Mouse (Mus musculus) heart, adult 2 months (tissue): ENCODE data around the gene Nubp1. TPM values are rescaled to one million over a fixed set of nuclear protein-coding genes. Genes with fewer than 3 reads are reported as not detected.

Experiments
- DNase-seq, 2 experiments: peaks; one replicate each; pipeline ENCODE4 v3.0.0; 2021
- H3K27ac ChIP-seq: fragments of 200-600 bp; 2 replicates; pipeline ENCODE4 v1.8.1; 2022
- H3K27me3 ChIP-seq: fragments of 200-500 bp; 2 replicates; pipeline ENCODE4 v1.6.1; 2012; ENCODE audit warnings: mild to moderate bottlenecking, low read length, inconsistent platforms, mixed read lengths; ENCODE audit not compliant: control insufficient read depth, insufficient read depth
- H3K36me3 ChIP-seq: fragments of 200-500 bp; 2 replicates; pipeline ENCODE4 v1.6.1; 2012; ENCODE audit warnings: low read length, inconsistent platforms; ENCODE audit not compliant: control insufficient read depth, insufficient read depth
- H3K4me1 ChIP-seq: fragments of 200-500 bp; 2 replicates; pipeline ENCODE4 v1.6.1; 2011; ENCODE audit warnings: low read length; ENCODE audit not compliant: control insufficient read depth, insufficient read depth
- H3K4me3 ChIP-seq: fragments of 200-600 bp; 2 replicates; pipeline ENCODE4 v1.8.1; 2022
- H3K79me2 ChIP-seq: fragments of 200-500 bp; replicated peaks from 2 replicates; pipeline ENCODE4 v1.6.1; 2012; ENCODE audit warnings: mild to moderate bottlenecking, inconsistent platforms, low read length, moderate library complexity, mixed read lengths; ENCODE audit not compliant: control insufficient read depth, insufficient read depth
- H3K9ac ChIP-seq: fragments of 200-500 bp; 2 replicates; pipeline ENCODE4 v1.6.1; 2012; ENCODE audit warnings: low read depth, mild to moderate bottlenecking, control low read depth, inconsistent platforms, low read length, mixed read lengths
- CTCF ChIP-seq: fragments of 200-600 bp; IDR thresholded peaks from 2 replicates; pipeline ENCODE4 v1.8.1; 2022; ENCODE audit warnings: antibody characterized with exemption, mild to moderate bottlenecking, moderate library complexity
- EP300 ChIP-seq: fragments of 200-500 bp; IDR thresholded peaks from 2 replicates; pipeline ENCODE4 v1.6.1; 2011; ENCODE audit warnings: low read depth, low read length, control low read depth; ENCODE audit not compliant: insufficient read depth
- POLR2A ChIP-seq: fragments of 200-500 bp; IDR thresholded peaks from 2 replicates; pipeline ENCODE4 v1.6.1; 2011; ENCODE audit warnings: mild to moderate bottlenecking, low read depth, low read length, control low read depth; ENCODE audit not compliant: insufficient read depth
- WGBS: fragments of 180-500 bp; shearing (Covaris S2); methylation state at CpG from one replicate; pipeline ENCODE4 v1.1.7; 2018; 5-methylcytosine and 5-hydroxymethylcytosine counted together
- intact Hi-C: fragments of 180-260 bp; cut with DNase I; formaldehyde crosslinking; loops from one replicate; pipeline ENCODE4 v1.15.1; 2025
- polyA plus RNA-seq: library from polyadenylated mRNA; depleted of rRNA; stranded (reverse); fragments of >200 nt; gene quantifications from 2 replicates; pipeline ENCODE4 v1.2.3, GENCODE M21; 2012
- total RNA-seq, 2 experiments: library from RNA; stranded (reverse); gene quantifications; 2 replicates each; pipeline ENCODE4 v1.2.3; 2021

Gene Nubp1
- total and polyA plus RNA-seq, 3 experiments = 7.4 to 11.5 (median 7.9) TPM

GRCm38 (mm10) chr16:10369996-10370395, 41.8 kb upstream of the Nubp1 start:
- DNase-seq = no peak
- Histone ChIP-seq H3K4me1 (no peaks in the 10 kb centered on the region), H3K79me2 (no peaks in the 10 kb centered on the region), H3K9ac (no peak overlapping the region), H3K27me3 (no peaks in the 10 kb centered on the region), H3K36me3 (no peaks in the 10 kb centered on the region), H3K27ac (no peak overlapping the region), H3K4me3 (no peak overlapping the region)
- 93% methylated on average over 1 of the region's 1 CpGs for WGBS
- intact Hi-C loops = no loop called here
- TF ChIP-seq CTCF (no peak), EP300 (no peak), POLR2A (no peak)

- WGBS = 79% methylated on average over 4 of the region's 4 CpGs
- H3K4me1 ChIP-seq = no peaks in the 10 kb centered on the region
- no peak overlapping the region for H3K27ac ChIP-seq
- no peaks in the 10 kb centered on the region; the same call in 1 of the 2 replicates for H3K27me3 ChIP-seq
- H3K4me3 ChIP-seq = no peak overlapping the region
- no peak overlapping the region for H3K9ac ChIP-seq
- DNase-seq = peak in 1 of 2 experiments; percentile 13
- no peaks in the 10 kb centered on the region for H3K79me2 ChIP-seq
- no peak for TF ChIP-seq POLR2A
- no peak for TF ChIP-seq CTCF
- TF ChIP-seq EP300 = no peak
- no peaks in the 10 kb centered on the region for H3K36me3 ChIP-seq
- intact Hi-C loops = no loop called here
Measured at GRCm38 (mm10) chr16:10372372-10372771, 39.4 kb upstream of the Nubp1 start.

- Histone ChIP-seq H3K4me1 (no peaks in the 10 kb centered on the region), H3K4me3 (no peak overlapping the region), H3K9ac (no peak overlapping the region), H3K27me3 (no peaks in the 10 kb centered on the region; the same call in 1 of the 2 replicates), H3K79me2 (no peaks in the 10 kb centered on the region), H3K27ac (no peak overlapping the region), H3K36me3 (no peaks in the 10 kb centered on the region)
- 29% methylated on average over 13 of the region's 13 CpGs for WGBS
- no peak for TF ChIP-seq EP300
- peak in 1 of 2 experiments; percentile 48 for DNase-seq
- intact Hi-C loops = no loop called here
Measured at GRCm38 (mm10) chr16:10374254-10375011, 37.3 kb upstream of the Nubp1 start.

- no peak for DNase-seq
- H3K9ac ChIP-seq = no peak overlapping the region
- intact Hi-C loops = no loop called here
- TF ChIP-seq EP300 = no peak
- TF ChIP-seq CTCF = no peak
- no peak for TF ChIP-seq POLR2A
- H3K4me3 ChIP-seq = no peak overlapping the region
- no peak overlapping the region for H3K27ac ChIP-seq
- H3K27me3 ChIP-seq = no peaks in the 10 kb centered on the region; the same call in 1 of the 2 replicates
- no peaks in the 10 kb centered on the region for H3K79me2 ChIP-seq
- no peaks in the 10 kb centered on the region for H3K36me3 ChIP-seq
- WGBS = 57% methylated on average over 1 of the region's 1 CpGs
- no peaks in the 10 kb centered on the region for H3K4me1 ChIP-seq
Measured at GRCm38 (mm10) chr16:10377286-10377685, 34.5 kb upstream of the Nubp1 start.

GRCm38 (mm10) chr16:10379531-10379930, 32.2 kb upstream of the Nubp1 start:
- intact Hi-C loops = no loop called here
- Histone ChIP-seq H3K4me3 (no peak overlapping the region), H3K27me3 (no peaks in the 10 kb centered on the region; the same call in 1 of the 2 replicates), H3K36me3 (no peaks in the 10 kb centered on the region), H3K9ac (no peak overlapping the region), H3K79me2 (no peaks in the 10 kb centered on the region), H3K4me1 (no peaks in the 10 kb centered on the region), H3K27ac (no peak overlapping the region)
- DNase-seq = no peak
- 63% methylated on average over 2 of the region's 2 CpGs for WGBS
- TF ChIP-seq EP300 (no peak), CTCF (no peak), POLR2A (no peak)

GRCm38 (mm10) chr16:10384060-10384497, 27.7 kb upstream of the Nubp1 start:
- TF ChIP-seq EP300 (no peak), POLR2A (no peak), CTCF (no peak)
- no peaks in the 10 kb centered on the region for H3K79me2 ChIP-seq
- no peak overlapping the region for H3K9ac ChIP-seq
- peak; percentile 40 to 49 for DNase-seq
- no peaks in the 10 kb centered on the region for H3K4me1 ChIP-seq
- no peak overlapping the region for H3K27ac ChIP-seq
- WGBS = 17% methylated on average over 8 of the region's 8 CpGs
- no peaks in the 10 kb centered on the region for H3K27me3 ChIP-seq
- intact Hi-C loops = no loop called here
- H3K4me3 ChIP-seq = peak overlapping the region; percentile 26; the same call in 1 of the 2 replicates
- H3K36me3 ChIP-seq = no peaks in the 10 kb centered on the region
